Mouse (Mus musculus) urinary bladder, adult 18-20 months (tissue): Measurements from ENCODE around the gene Suz12.
A peak's percentile ranks its signal among the peaks of the same experiment; 100 is the strongest.

ENCODE experiments used
- DNase-seq, 2 experiments: peaks; one replicate each; pipeline ENCODE4 v3.0.0; 2022; ENCODE audit warnings: low spot score in 2 of 2, mixed read lengths in 2 of 2

Suz12 gene

DNA sequence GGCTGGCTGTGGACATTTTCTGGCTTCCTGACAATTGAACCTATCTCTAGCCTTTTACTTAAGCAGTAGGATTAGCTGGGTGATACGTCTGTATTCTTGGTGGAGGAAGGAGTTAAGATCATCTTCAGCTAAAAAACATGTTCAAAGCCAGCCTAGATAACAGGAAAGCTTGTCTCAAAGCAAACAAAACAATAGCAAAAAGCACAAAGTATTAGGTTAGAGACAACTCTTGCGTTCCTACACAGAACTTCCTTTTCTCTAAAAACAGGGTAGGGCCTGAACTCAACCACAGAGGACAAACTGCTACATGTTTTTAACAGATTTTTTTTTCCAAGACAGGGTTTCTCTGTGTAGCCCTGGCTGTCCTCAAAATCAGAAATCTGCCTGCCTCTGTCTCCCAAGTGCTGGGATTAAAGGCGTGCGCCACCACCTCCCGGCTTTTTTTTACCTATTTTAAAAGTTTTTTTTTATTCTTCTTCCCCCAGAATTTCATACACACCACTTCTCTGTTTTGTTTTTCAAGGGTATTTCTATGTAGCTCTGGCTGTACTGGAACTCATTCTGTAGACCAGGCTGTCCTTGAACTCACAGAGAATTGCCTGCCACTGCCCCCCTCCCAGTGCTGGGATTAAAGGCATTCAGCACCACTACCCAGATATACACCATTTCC, 82.8 kb downstream of the Suz12 start:
- DNase-seq = no peak

DNA sequence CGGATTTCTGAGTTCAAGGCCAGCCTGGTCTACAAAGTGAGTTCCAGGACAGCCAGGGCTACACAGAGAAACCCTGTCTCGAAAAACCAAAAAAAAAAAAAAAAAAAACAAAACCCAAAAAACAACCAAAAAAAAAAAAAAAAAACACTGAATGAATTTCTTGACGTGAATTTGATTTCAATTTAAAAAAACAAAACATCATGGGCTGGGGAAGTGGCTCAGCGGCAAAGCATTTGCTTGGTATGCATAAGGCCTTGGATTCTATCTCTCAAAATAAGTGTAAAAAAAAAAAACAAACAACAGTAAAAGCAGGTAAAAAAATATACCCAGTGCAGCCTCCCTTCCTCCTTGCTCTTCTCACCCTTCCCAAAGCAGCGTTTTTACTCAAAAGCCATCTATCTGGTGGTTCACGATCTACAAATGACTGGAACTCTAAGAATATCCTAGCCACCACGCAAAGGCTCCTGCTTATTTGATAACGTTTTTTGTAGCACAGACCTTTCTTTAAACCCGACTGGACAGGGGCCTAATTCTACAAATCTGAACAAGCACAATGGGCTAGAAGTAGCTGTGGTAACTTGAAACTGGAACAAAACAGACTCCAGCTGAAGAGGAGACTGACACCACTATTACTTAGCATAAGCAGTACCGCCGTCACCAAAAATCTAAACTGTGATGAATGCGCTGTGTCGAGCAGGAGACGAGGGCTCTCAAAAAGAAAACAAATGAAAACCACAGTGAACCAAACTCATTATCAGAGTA, 85.1 kb downstream of the Suz12 start:
- DNase-seq = no peak

DNA sequence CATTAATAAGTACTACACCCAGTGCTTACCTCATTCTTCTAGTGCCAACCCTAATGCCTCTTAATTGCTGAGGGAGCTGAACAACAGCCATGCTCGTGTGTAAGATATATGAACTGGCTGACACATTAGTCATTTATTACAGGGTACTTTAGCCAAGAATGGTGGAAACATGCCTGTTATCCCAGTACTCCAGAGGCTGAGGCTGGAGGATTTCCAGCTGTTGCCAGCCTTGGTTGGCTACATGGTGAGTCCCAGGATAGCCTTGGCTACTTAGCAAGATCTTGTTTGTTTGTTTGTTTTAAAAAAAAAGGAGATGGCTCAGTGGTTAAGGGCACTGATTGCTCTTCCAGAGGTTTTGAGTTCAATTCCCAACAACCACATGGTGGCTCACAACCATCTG, 85.9 kb downstream of the Suz12 start:
- no peak for DNase-seq

DNA sequence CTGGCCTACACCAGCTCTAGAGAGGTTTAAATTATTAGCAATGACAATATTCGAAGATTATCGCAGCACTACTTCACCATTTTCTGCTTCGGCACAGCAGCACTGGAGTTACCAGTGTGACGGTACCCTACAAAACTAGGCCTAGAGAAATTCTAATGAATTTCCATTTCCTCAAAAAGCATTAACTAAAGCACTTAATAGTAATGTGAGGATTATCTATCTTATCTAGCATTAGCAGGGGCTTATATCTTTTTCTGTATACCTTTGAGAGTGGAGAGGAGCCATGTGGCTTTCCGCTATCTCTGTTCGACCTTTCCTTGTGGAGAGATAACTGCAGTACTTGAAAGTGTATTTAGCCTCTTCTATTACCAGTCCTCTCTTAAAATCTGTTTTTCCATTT, 86.8 kb downstream of the Suz12 start:
- no peak for DNase-seq

DNA sequence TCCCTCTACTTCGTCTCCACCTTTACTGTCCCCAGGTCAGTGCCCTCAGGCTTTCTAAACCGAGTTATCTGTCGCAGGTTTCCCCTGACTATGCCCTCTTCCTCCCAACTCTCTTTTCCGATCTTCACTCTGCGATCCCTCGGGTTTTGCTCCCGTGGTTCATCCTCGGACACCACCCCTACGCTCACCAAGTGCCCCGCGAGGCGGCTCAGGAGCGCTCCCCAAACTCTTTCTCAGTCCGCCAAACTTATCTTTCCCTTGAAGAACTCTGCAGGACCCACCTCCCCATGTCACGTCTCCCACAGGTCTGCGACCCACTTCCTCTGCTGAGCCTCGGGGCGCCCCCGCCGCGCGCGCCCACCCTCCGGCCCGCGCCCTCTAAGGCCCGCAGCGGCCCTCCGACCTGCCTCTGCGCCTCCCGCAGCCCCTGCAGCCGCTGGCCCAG, 87.5 kb downstream of the Suz12 start:
- peak in 1 of 2 experiments; percentile 17 for DNase-seq

DNA sequence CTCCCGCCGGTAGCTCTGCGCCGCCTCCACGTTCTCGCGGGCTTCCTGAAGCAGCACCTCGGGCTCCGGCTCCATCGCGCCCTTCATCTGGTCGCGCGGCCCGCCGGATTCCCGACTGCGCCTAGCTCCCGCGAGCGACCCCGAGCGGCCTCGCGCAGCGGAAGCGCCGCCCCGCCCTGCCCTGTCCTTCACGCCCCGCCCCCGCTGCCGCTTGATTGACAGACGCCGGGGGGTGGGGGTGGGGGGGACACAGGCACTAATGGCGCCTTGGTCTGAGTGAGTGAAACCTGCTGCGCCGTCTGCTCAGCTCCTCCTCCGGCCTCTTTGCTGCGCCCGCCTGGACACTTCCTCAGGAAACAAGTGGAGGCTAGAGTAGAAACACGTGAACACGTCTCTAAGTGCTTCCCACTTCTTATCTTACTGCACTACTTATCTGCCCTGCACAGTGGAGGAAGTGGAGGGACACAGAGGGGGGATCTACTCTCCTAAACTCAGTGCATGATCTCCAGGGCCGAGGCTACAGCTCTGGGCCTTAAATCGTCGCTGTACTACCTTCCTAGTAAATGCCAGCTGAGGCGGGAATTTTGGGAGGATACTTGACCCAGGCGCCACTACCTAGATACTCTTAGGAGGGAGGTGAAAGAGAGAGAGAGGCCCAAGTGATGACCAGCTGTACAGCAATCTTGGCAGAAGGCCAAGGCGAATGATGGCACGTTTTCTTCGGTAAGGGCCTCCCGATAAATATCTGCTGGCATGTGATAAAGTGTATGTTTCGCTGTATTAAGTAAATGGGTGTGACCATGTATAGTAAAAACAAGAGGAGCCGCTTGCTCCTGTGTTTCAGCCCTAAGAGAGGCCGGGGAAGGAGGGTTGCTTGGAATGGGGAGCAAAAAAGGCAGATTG, 88.2 kb downstream of the Suz12 start, which contains the start of gene Crlf3:
Crlf3 (minus strand) TSS at position 166 of the 903 bp plus-strand sequence.
- DNase-seq = peak; percentile 88 to 90

DNA sequence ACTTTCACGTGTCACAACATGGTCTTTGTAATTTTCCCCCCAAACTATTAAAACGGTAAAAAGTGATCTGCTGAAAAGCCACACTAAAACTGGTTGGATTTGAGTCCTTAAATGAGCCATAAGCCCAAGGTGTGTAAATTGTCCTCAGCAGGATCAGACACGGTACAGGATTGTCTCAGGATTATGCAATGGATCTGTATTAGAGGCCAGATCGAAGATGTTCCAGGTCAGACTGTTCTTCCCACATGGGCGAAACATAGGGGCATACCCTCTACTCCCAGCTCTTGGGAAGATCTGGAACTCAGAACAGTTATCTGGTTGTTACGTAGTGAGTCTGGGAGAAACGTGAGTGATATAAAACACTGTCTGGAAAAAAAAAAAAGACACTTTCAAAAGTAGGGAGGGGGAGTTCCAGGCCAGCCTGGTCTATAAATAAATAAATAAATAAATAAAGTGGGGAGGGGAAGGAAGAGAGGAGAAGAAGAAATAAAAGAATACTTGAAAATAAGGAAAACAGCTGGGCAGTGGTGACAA, 88.9 kb downstream of the Suz12 start:
- no peak for DNase-seq
